Mouse (Mus musculus) cerebellum, adult 9-11 months (tissue): ENCODE data around the gene Agap2.

Source experiments
- DNase-seq: peaks from one replicate; pipeline ENCODE4 v3.0.0; 2022

Agap2 gene

GRCm38 (mm10) chr10:127138328-127139141 is 63.5 kb downstream of the Agap2 start:
- no peak for DNase-seq

DNA sequence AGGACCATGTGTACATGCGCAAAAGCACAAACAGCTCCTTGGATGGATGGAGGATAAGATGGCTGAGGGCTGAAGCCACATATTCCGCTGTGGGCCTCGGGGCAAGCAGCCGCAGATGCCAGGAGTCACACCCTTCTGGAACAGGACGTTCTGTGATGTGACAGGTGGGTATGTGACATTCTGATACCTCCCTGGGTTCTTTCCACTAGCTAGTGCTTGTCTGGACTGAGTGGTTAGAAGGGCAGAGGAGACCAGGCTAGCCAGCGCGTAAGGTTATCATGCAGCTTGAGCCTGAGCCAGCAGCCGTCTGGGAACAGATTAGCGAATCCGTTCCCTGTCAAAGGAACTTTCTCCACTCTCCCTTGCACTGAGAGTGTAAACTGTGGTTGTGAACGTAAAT is 65.9 kb downstream of the Agap2 start:
- DNase-seq, result no peak

DNA sequence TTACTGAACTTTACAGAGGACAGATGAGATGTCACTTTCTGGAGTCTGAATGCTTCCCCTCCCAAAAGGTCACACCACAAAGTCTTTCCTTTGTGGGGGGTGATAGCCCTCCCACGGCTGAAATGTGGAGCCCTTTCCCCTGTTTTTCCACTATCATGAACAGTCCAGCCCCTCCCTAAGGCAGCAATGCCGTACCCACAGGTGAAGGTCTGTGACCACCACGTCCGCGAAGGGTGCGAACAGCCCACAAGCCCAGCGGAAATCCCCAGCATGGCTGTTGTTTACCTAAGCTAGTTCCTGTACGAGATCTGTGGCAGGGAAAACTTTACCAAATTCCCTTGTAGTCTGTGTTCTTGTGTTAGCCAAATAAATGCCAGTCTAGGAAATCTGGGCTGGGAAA is 66.4 kb downstream of the Agap2 start:
- no peak for DNase-seq
